Mouse (Mus musculus) limb, embryonic 14.5 days (tissue): ENCODE results near the gene Cdcp2. TPM values are rescaled to one million over a fixed set of nuclear protein-coding genes. Genes with fewer than 3 reads are reported as not detected.

Experiments used
- ATAC-seq: fragments of 200-750 bp; cut with Nextera tagmentation; 2 replicates; pipeline ENCODE4 v1.8.0; 2017; ENCODE audit warnings: low read depth, moderate number of reproducible peaks, moderate TSS enrichment; ENCODE audit not compliant: low FRiP score
- DNase-seq: peaks from one replicate; pipeline ENCODE4 v3.0.0-alpha.2; 2015; ENCODE audit warnings: low spot score
- H3K27ac ChIP-seq: fragments of 300-500 bp; sonication (generic); replicated peaks from 2 replicates; pipeline ENCODE4 v1.5.1; 2014; ENCODE audit warnings: low read depth, mild to moderate bottlenecking, low read length, moderate library complexity, mixed read lengths
- H3K27me3 ChIP-seq: fragments of 300-500 bp; sonication (generic); 2 replicates; pipeline ENCODE4 v1.6.1; 2014; ENCODE audit warnings: low read length, mixed read lengths; ENCODE audit not compliant: control insufficient read depth, insufficient read depth
- H3K36me3 ChIP-seq: fragments of 300-500 bp; sonication (generic); 2 replicates; pipeline ENCODE4 v1.6.1; 2014; ENCODE audit warnings: mild to moderate bottlenecking, low read length, moderate library complexity, mixed read lengths; ENCODE audit not compliant: control insufficient read depth, insufficient read depth
- H3K4me1 ChIP-seq: fragments of 300-500 bp; sonication (generic); 2 replicates; pipeline ENCODE4 v1.6.1; 2014; ENCODE audit warnings: antibody characterized with exemption, low read length, mixed read lengths; ENCODE audit not compliant: control insufficient read depth, insufficient read depth
- H3K4me2 ChIP-seq: fragments of 300-500 bp; sonication (generic); replicated peaks from 2 replicates; pipeline ENCODE4 v1.6.1; 2014; ENCODE audit warnings: low read depth, mild to moderate bottlenecking, low read length, moderate library complexity; ENCODE audit not compliant: severe bottlenecking
- H3K4me3 ChIP-seq: fragments of 300-500 bp; sonication (generic); replicated peaks from 2 replicates; pipeline ENCODE4 v1.5.1; 2014; ENCODE audit warnings: low read length
- H3K9ac ChIP-seq: fragments of 300-500 bp; sonication (generic); 2 replicates; pipeline ENCODE4 v1.6.1; 2014; ENCODE audit warnings: mild to moderate bottlenecking, low read depth, low read length, moderate library complexity; ENCODE audit not compliant: severe bottlenecking
- H3K9me3 ChIP-seq: fragments of 300-500 bp; sonication (generic); 2 replicates; pipeline ENCODE4 v1.6.1; 2016; ENCODE audit warnings: low read length; ENCODE audit not compliant: control insufficient read depth
- POLR2A ChIP-seq: fragments of 200-500 bp; IDR thresholded peaks from 2 replicates; pipeline ENCODE4 v1.8.0; 2012; ENCODE audit warnings: inconsistent platforms, mild to moderate bottlenecking, moderate library complexity, borderline replicate concordance; ENCODE audit not compliant: insufficient read depth, insufficient read length; ENCODE audit errors: extremely low read depth
- WGBS: fragments of 180-500 bp; shearing (Covaris S2); extraction: QIAGEN DNeasy Blood & Tissue Kit; methylation state at CpG from one replicate; pipeline ENCODE4 v1.1.7; 2014; 5-methylcytosine and 5-hydroxymethylcytosine counted together
- polyA plus RNA-seq, 2 experiments: library from polyadenylated mRNA; depleted of rRNA in 1 of 2; stranded (reverse) in 1 of 2; unstranded in 1 of 2; fragments of >200 nt; fragmentation: Nextera tagmentation in 1 of 2; extraction: Ambion mirVana in 1 of 2; gene quantifications; 2 replicates each; pipeline versions ENCODE4 v1.2.1 to v1.2.3; 2012 to 2014

Cdcp2 gene
- polyA plus RNA-seq, 2 experiments, result 0.04 TPM; not detected in 1

DNA sequence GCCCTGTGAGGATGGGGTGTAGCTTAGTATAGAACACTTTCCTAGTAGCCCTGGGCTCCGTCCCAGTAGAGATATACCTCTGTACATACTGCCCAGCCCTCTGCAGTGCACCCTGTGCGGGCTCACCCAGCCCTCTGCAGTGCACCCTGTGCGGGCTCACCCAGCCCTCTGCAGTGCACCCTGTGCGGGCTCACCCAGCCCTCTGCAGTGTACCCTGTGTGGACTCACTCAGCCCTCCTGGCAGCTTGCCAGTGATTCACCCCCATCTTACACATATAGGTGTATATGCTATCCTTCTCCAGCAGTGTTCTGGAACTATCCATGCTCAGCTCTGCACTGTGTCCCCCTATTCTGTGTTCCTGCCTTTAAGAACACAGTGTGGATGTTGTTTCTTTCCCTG lies 17.8 kb upstream of the Cdcp2 start:
- Histone ChIP-seq H3K4me3 (no peak overlapping the region), H3K4me2 (no peak overlapping the region), H3K27me3 (no peaks in the 10 kb centered on the region), H3K27ac (no peak overlapping the region), H3K36me3 (no peaks in the 10 kb centered on the region), H3K4me1 (no peaks in the 10 kb centered on the region), H3K9me3 (no peaks in the 10 kb centered on the region), H3K9ac (no peak overlapping the region)
- DNase-seq, result no peak
- TF ChIP-seq POLR2A, result no peak
- 95% methylated on average over 4 of the region's 4 CpGs for WGBS
- ATAC-seq, result no peak

DNA sequence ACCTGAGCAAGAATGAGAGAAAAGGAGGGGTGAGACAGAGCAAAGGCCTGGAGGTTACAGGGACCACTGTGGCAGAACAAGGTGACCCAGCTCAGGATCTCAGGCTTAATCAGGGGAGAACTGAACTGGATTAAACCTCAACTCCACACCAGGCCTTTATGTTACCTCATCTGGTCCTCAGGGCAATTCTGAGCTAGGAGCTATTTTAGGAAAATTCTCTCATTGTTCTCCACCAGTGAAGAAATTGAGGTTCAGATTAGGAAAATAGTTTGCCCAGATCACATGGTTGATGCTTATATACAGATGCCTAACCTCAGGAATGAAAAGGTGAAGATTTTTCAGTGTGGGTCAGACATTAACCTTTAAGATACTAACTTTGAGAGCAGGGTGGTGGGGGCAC lies 17.0 kb upstream of the Cdcp2 start:
- no peak for ATAC-seq
- no peak for DNase-seq
- Histone ChIP-seq H3K27ac (no peak overlapping the region), H3K36me3 (no peaks in the 10 kb centered on the region), H3K4me3 (no peak overlapping the region), H3K9me3 (no peaks in the 10 kb centered on the region), H3K9ac (no peak overlapping the region), H3K4me1 (peaks cover 5% of the 10 kb centered on the region; the same call in 1 of the 2 replicates), H3K27me3 (no peaks in the 10 kb centered on the region), H3K4me2 (no peak overlapping the region)
- TF ChIP-seq POLR2A, result no peak

DNA sequence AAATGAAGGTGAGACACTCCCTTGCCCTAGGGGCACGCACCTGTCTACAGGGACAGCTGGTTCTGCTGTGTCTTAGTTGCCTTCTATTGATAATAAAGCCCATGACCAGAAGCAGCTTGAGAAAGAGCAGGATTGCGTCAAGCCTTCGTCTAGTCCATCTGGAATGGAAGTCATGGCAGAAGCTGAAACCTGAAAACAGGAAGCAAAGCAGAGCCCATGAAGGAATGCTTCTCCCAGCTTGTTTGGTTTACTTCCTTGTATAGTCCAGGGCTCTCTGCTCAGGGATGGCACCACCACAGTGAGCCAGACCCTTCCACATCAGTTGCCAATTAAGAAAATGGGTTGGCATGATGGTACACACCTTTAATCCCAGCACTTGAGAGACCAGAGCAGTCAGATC lies 14.5 kb upstream of the Cdcp2 start:
- Histone ChIP-seq H3K9me3 (no peaks in the 10 kb centered on the region), H3K4me3 (no peak overlapping the region), H3K4me1 (peaks cover 8% of the 10 kb centered on the region; the same call in 1 of the 2 replicates), H3K36me3 (no peaks in the 10 kb centered on the region), H3K4me2 (no peak overlapping the region), H3K27ac (no peak overlapping the region), H3K9ac (no peak overlapping the region), H3K27me3 (no peaks in the 10 kb centered on the region)
- DNase-seq (no peak), ATAC-seq (no peak)
- WGBS, result 75% methylated on average over 3 of the region's 3 CpGs
- no peak for TF ChIP-seq POLR2A

DNA sequence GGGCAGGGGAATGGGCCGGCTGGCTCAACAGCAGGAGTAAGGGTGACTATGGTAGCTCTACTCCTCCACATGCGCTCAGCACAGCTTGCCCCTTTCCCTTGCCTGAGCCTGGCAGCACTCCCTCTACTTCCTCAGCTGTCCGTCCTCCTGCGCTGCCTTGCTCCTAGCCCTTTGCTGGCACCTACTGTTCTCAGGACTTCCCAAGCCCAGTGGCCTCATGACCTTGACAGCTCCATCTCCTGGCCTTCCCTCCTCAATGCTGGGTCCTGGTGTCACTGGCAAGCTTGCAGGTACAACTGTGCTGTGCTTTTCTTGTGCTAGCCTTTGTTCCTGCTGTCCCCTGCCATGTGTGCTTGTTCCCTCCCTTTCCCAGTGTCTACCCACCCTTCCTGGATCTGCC lies 13.6 kb upstream of the Cdcp2 start:
- no peak for TF ChIP-seq POLR2A
- Histone ChIP-seq H3K27me3 (no peaks in the 10 kb centered on the region), H3K9me3 (no peaks in the 10 kb centered on the region), H3K9ac (no peak overlapping the region), H3K36me3 (no peaks in the 10 kb centered on the region), H3K4me1 (peaks cover 8% of the 10 kb centered on the region; the same call in 1 of the 2 replicates), H3K27ac (no peak overlapping the region), H3K4me2 (no peak overlapping the region), H3K4me3 (no peak overlapping the region)
- 94% methylated on average over 4 of the region's 4 CpGs for WGBS
- DNase-seq (no peak), ATAC-seq (no peak)

DNA sequence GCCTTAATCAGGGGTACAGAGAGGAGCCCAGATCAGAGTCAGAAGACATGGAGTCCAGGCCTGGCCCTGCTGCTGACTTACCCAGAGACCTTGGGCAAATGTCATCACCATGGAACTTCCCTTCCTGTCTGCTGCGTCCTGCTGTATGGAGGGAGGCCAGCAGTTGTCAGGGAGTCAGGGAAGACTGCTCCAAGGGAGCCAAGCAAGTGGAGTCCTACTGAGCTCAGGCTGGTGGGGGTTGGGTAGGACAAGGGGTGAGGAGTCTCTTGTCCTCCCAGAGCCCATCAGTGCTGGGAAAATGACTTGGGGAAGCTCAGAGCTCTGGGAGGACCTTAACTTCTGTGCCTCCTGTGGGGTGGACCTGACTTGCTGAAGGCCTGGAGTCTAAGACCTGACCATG lies 12.3 kb upstream of the Cdcp2 start:
- Histone ChIP-seq H3K9ac (no peak overlapping the region), H3K4me1 (peaks cover 8% of the 10 kb centered on the region; the same call in 1 of the 2 replicates), H3K9me3 (no peaks in the 10 kb centered on the region), H3K27ac (no peak overlapping the region), H3K36me3 (no peaks in the 10 kb centered on the region), H3K27me3 (no peaks in the 10 kb centered on the region), H3K4me2 (no peak overlapping the region), H3K4me3 (no peak overlapping the region)
- DNase-seq, result no peak
- 50% methylated on average over 1 of the region's 1 CpGs for WGBS
- no peak for TF ChIP-seq POLR2A
- ATAC-seq, result no peak

DNA sequence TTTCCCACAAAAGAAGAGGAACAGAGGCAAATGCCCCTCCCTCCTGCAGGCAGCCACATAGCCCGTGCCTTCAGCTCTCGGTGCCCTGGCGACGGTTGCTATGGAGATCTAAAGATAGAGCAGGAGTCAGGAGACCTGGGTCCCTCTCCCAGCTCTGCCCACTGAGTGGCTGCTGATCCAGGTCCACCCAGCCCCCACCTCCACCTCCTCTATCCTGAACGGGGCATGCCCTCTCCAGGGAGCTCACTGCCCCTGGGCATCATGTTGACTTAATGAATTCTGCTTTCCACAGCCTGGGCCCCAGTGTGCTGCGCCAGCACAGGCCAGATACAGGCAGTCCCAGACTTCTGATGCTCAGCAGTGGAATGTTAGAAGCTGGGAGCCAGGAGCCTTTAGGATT lies 11.8 kb upstream of the Cdcp2 start:
- Histone ChIP-seq H3K27ac (0 out of 2 replicates have a peak overlapping the region, but pooled peaks have one; percentile 3), H3K36me3 (no peaks in the 10 kb centered on the region), H3K4me2 (no peak overlapping the region), H3K4me3 (no peak overlapping the region), H3K9ac (no peak overlapping the region), H3K9me3 (no peaks in the 10 kb centered on the region), H3K27me3 (no peaks in the 10 kb centered on the region), H3K4me1 (peaks cover 8% of the 10 kb centered on the region; the same call in 1 of the 2 replicates)
- DNase-seq (no peak), ATAC-seq (0 out of 2 replicates have a peak, but pooled peaks have one; percentile 12)
- 21% methylated on average over 6 of the region's 6 CpGs for WGBS
- TF ChIP-seq POLR2A, result no peak
